Mouse (Mus musculus): ENCODE measurements around the gene Olfr112.
"Not testable (repeated sequence)": the region's sequence is repeated elsewhere in the genome, so short reads cannot be mapped to it uniquely, and the experiment has no call there.

Gene Olfr112

DNA sequence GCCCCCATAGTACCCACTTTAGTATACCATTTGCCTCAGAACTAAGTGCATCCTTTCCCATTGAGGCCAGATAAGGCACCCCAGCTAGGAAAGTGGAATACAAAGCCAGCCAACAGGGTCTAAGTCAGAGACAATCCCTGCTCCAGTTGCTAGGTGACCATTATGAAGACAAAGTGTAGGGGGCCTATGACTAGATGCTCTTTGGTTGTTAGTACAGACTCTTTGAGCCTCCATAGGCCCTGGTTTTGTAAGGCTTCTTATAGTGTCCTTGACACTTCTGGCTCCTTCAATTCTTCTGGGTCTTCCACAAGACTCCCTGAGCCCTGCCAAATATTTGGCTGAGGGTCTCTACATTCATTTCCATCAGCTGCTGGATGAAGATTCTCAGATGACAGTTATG, at the start of gene Olfr112:
TSS of gene Olfr112 (minus strand) at position 101 of the 400 bp plus-strand sequence.
- no peak for DNase-seq (ENCODE audit: low read depth, low spot score)

DNA sequence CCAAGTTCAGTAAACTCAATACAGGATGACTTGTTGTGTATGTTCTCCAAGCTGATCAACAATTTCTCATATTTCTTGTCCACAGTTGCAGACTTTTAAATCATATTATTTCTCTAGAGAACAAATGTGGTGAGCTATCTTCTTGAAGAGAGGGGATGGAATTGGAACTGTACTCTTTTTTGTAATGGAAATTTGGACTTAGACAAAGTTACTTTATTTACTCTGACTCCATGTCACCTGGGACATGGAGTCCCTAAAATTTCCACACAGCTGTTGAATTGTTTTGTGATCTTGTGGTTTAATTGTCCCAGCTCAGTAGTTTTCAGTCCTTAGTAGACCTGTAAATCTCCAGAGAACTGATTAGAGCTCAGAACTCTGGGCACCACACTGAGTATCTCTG, 23.4 kb upstream of the Olfr112 start, which contains the start of gene Olfr114:
TSS of gene Olfr114 (minus strand) at position 101 of the 400 bp plus-strand sequence.
- no peak for DNase-seq (ENCODE audit: low read depth, low spot score)

DNA sequence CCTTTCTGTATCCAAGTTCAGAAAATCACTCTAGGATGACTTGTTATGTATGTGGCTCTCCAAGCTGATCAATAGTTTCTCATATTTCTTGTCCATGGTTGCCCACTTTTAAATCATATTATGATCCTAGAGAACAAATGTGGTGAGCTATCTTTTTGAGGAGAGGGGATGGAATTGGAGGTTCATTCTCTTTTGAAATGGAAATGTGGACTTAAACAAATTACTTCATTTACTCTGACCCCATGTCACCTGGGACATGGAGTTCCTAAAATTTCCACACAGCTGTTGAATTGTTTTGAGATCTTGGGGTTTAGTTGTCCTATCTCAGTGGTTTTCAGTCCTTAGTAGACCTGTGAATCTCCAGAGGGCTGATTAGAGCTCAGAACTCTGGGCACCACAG, 8.3 kb upstream of the Olfr112 start, which contains the start of gene Olfr113:
TSS of gene Olfr113 (minus strand) at position 101 of the 400 bp plus-strand sequence.
- no peak for DNase-seq (ENCODE audit: low read depth, low spot score)

DNA sequence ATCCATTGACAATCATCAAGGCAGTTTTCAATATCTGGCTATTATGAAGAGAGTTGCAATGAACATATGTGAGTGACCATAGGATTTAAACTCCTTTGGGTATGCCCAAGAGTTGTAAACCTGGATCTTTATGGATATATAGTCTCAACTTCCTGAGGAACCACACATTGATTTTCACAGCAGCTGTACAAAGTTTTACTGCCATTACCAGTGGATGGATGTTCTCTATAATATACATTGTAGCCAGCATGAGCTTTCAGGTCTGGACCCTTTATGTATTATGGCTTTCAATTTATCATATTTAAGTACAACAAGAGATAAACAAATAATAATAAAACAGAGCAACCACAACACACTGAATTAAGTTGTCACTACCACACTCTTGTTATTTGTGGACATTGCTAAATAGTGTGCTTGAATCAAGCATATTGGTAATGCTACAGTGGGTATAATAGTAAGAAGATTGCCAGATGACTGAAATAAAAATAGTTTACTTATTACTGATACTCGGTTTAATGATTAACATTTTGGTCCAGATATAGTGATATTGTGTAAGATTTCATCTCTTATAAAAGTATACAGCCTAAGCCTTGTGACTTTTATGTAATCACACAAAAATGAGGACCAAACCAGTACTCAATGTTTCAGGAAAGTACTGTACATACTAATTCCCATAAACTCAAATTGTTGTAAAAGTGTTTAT, 10.2 kb downstream of the Olfr112 start:
- no peak for DNase-seq (ENCODE audit: low read depth, low spot score)

DNA sequence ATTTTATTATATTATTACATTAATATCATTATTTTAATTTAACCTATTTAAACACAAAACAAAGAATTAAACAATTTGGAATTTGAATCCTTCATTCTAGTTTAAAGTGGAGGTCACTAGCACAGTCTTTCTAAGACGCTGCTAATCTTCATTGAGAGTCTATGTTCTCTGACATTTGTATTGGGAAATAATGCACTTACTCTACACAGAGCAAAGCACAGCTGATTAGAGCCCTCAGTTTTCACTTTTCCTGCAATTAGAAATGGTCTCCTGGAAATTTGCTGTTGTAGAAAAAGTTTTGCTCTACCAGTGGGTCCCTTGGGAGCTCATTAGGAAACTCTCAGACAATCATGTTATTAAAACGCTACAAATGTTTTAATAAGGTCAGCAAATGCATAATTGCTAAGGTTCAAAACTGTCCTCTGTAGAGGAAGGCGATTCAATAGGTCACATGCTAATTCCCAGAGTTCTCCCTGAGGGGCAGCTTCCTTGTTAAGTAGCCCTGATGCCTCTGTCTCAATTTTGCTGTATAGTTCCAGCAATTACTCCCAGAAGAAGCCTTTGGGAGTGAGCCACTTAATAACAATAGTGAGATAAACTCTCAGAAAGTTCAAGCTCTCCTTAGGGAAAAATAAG, 25.3 kb downstream of the Olfr112 start:
- no peak for DNase-seq (ENCODE audit: low read depth, low spot score)

DNA sequence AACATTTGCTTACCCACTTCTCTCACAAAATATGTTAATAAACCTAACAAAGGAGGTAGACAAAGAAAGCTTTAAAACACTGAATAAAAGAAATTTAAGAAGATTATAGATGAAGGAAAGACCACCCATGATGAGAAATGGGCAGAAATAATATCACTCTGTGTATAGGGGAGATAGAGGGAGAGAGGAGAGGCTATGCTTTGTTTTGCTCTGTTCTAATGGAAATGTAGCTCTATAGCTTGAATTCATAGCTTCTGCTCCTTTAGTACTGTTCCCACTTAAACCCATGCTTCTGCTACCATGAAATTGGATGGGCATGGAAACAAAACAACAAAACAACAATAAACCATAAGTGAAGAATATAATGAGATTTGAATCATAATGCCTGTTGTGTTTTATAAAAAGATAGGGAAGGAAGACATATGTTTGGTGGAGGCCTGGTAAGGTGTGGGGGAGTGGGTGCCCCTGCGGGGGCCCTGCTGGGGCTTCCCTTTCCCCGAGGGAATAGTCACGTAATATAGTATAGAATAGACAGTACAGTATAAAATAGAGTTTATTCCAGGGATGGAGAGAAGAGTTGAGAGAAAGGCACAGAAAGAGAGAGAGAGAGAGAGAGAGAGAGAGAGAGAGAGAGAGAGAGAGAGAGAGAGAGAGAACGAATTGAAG, 27.7 kb downstream of the Olfr112 start:
- no peak for DNase-seq (ENCODE audit: low read depth, low spot score)

DNA sequence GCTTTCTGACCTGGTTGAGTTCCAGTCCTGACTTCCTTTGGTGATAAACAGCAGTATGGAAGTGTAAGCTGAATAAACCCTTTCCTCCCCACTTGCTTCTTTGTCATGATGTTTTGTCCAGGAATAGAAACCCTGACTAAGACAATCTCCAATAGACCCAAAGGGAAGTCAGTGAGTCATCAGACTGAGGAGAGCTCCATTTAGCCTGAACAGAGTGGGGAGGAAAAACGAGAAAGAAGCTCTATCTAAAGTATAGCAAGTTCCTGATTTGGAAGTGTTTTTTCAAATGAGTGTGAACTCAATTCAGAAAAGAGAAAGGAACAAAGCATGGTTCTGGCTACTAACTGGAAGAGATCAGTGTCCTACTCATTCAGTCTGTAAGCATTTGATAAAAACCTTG, 30.8 kb downstream of the Olfr112 start:
- not testable (repeated sequence) for DNase-seq (ENCODE audit: low read depth, low spot score)

DNA sequence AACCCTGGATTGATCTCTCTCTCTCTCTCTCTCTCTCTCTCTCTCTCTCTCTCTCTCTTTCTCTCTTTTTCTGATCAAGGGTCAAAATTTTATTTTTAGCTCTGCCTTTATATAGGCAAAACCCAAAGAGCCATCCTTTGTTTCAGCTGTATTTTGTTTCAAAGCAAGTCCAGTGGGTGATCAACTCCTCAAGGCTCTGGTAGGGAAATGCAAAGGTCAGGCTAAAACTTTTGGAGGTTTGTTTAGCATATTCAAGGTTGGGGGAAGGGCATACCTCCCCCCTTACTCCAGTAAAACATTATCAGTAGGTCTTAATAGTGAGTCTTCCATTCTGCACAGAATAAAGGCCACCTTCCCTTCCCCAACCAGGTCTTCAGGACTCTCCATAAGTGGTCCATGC, 34.1 kb downstream of the Olfr112 start:
- DNase-seq (ENCODE audit: low read depth, low spot score) = no peak

DNA sequence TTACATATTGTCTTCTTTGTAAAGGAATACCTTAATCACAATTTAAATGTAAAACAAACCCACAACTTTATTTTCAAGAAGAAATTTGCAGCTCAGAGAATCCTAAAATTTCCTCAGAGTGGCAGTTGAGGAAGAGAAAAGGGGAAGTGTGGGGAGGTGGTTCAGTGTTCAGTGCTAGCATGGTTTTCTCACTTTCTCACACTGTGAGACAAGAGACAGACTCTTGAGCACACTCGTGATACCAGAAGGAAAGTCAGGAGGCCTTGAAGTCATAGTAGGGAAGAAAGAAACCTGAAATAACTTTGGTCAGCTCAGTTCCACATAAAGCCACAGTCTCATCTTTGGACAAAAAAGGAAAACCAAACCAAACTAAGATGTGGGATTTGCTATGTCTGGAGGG, 43.8 kb downstream of the Olfr112 start:
- DNase-seq (ENCODE audit: low read depth, low spot score) = not testable (repeated sequence)

DNA sequence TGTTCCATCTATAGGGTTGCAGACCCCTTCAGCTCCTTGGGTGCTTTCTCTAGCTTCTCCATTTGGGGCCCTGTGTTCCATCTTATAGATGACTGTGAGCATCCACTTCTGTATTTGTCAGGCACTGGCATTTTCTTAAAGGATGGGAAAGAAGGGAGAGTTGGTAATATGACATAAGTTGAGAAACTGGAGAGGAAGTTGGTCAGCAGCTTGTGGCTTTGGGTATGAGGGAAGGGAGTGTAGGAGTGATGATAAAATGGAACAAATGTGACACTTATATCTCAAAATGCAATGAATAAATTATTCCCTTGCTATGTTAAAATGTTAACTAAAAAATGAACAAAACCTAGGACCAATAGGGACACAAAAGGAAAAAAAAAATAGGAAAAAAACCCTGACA, 44.6 kb downstream of the Olfr112 start:
- DNase-seq (ENCODE audit: low read depth, low spot score) = not testable (repeated sequence)

Data from embryo, embryonic 11.5 days (tissue).